Mouse (Mus musculus): ENCODE measurements at regions not wholly inside any gene's neighbourhood (a gene's known extent, or its start where the extent isn't known, plus 50 kb on each side); places are given as distances from the start of the nearest gene placed in this dataset.
A peak's percentile ranks its signal among the peaks of the same experiment; 100 is the strongest.

GRCm38 (mm10) chr12:6444026-6444425 is 1068.5 kb upstream of the Klhl29 start:
- no peak for DNase-seq

DNA sequence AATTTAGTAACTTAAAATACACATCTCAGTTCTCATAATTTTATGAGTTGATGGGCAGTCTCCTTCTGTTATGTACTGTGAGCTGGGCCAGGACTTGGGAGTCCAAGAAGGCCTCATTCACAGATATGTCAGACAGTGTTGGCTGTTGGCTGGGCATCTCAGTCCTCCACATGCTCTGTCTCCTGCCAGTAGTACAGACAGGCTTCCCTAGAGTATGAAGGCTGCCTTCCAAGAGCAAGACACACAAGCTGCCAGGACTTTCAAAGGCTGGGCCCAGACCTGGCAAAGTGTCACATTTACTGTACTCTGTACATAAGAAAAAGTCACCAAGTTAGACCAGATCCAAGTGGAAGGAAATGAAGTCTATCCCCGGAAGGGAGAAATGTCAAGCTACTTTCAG is 1042.3 kb upstream of the Klhl29 start:
- DNase-seq = peak; percentile 81

GRCm38 (mm10) chr12:6400591-6400990 is 1025.1 kb upstream of the Klhl29 start:
- DNase-seq = no peak

- DNase-seq = no peak
Observed at GRCm38 (mm10) chr12:6381833-6382232, 1006.4 kb upstream of the Klhl29 start.

DNA sequence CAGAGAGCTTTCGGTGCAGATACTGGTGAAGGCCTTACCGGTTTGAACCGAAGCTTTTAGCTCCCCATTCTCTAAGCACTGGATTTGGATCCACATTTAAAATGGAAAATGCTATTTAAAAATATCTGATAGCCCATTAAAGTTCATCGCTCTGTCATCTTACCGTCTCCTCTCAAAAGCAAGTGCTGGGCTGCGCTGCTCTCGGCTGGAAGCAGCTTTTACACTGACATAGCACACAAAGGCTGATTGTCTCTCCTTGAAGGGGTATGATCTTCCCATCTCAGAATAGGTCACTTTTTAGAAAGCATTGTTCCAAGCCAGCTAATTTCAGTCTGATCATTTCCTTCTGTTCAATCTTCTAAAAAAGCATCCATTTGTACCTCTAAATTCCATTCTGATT is 992.1 kb upstream of the Klhl29 start:
- no peak for DNase-seq
